Mouse (Mus musculus) heart, adult 2 months (tissue): Measurements from ENCODE around the gene Armc9.

Experiments
- CTCF ChIP-seq: fragments of 200-600 bp; IDR thresholded peaks from 2 replicates; pipeline ENCODE4 v1.8.1; 2022; ENCODE audit warnings: antibody characterized with exemption, mild to moderate bottlenecking, moderate library complexity
- POLR2A ChIP-seq: fragments of 200-500 bp; IDR thresholded peaks from 2 replicates; pipeline ENCODE4 v1.6.1; 2011; ENCODE audit warnings: mild to moderate bottlenecking, low read depth, low read length, control low read depth; ENCODE audit not compliant: insufficient read depth

DNA sequence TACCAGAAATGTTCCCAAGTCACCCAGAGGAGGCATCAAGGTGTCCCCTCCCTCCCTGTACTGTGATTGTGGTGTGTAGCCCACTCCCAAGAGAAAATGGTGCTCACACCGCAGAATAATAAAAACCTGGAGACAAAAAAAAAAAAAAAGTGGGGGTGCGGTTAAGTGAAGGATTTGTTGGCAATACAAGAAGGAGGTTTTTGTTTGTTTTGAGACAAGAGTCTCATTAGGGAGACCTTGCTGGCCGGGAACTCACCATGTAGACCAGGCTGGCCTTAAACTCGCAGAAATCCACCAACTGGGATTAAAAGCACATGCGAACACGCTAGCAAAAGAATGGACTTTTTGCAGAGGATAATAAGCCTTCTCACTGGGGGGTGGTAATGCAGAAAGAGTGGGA, 148.0 kb downstream of the Armc9 start, which contains the start of gene B3gnt7:
- TF ChIP-seq POLR2A: no peak
- TF ChIP-seq CTCF: no peak
